In genomic region chr2:144638719-144639118, GRCm38 (mm10) we compare ENCODE assay signal across 10 mouse cellular contexts. TPM values are rescaled to one million over a fixed set of nuclear protein-coding genes. Genes with fewer than 3 reads are reported as not detected.
A peak's percentile ranks its signal among the peaks of the same experiment; 100 is the strongest.
DNase-seq lines count a peak whose midpoint lies in the region; ATAC-seq lines count a peak whose summit lies in the region.
"Had no signal": no experiment of that assay in that cellular context is flagged by ENCODE, and none has a peak within 500 bp of the region (broad histone marks: within the 10 kb centered on the region; RNA-seq: fewer than 3 reads in every experiment).

No protein-coding gene starts in this region.

- ATAC-seq in hindbrain, embryonic 14.5 days (ENCODE audit: low FRiP score): no peak
- ATAC-seq in hindbrain, embryonic 12.5 days (ENCODE audit: low FRiP score): no peak
- no peak for ATAC-seq in intestine, embryonic 15.5 days

- H3K27me3 ChIP-seq in hindbrain, embryonic 14.5 days (ENCODE audit: control insufficient read depth, insufficient read depth, low read length): no peaks in the 10 kb centered on the region
- H3K27me3 ChIP-seq in hindbrain, embryonic 12.5 days: no peaks in the 10 kb centered on the region
- H3K27me3 ChIP-seq in intestine, embryonic 15.5 days (replicated peaks): no peaks in the 10 kb centered on the region
- H3K27me3 ChIP-seq: heart, embryonic 15.5 days; limb, embryonic 13.5 days had no signal

- peak; percentile 61 to 87 for DNase-seq in adrenal gland, adult (ENCODE audit: inconsistent age in 2 of 2, low spot score in 1 of 2)
- no peak for DNase-seq in adrenal gland, postnatal 4 days (ENCODE audit: low spot score in 2 of 2)
- DNase-seq in hindbrain, embryonic 14.5 days (ENCODE audit: low spot score): peak; percentile 37
- peak; percentile 28 for DNase-seq in urinary bladder, postnatal 25 days (ENCODE audit: low spot score)
- no peak for DNase-seq in urinary bladder, adult 18-20 months (ENCODE audit: low spot score in 2 of 2)
- no peak for DNase-seq in spleen, postnatal 36 days (ENCODE audit: low spot score in 2 of 2)

- no peak overlapping the region for H3K27ac ChIP-seq in hindbrain, embryonic 14.5 days
- no peak overlapping the region for H3K27ac ChIP-seq in hindbrain, embryonic 12.5 days
- H3K27ac ChIP-seq in intestine, embryonic 15.5 days: no peak overlapping the region
- H3K27ac ChIP-seq: heart, embryonic 15.5 days; limb, embryonic 13.5 days had no signal

- H3K36me3 ChIP-seq in hindbrain, embryonic 14.5 days (replicated peaks; ENCODE audit: control insufficient read depth, insufficient read depth): no peaks in the 10 kb centered on the region
- no peaks in the 10 kb centered on the region for H3K36me3 ChIP-seq in hindbrain, embryonic 12.5 days
- no peaks in the 10 kb centered on the region for H3K36me3 ChIP-seq in intestine, embryonic 15.5 days
- H3K36me3 ChIP-seq: heart, embryonic 15.5 days; limb, embryonic 13.5 days had no signal

- H3K4me1 ChIP-seq in hindbrain, embryonic 14.5 days (replicated peaks; ENCODE audit: control insufficient read depth, insufficient read depth, low read length): 0 out of 2 replicates have a peak, but pooled peaks cover 5% of the 10 kb centered on the region
- peaks cover 5% of the 10 kb centered on the region; the same call in 1 of the 2 replicates for H3K4me1 ChIP-seq in hindbrain, embryonic 12.5 days
- H3K4me1 ChIP-seq in intestine, embryonic 15.5 days (replicated peaks): peaks cover 11% of the 10 kb centered on the region; the same call in 1 of the 2 replicates

- H3K9ac ChIP-seq in hindbrain, embryonic 14.5 days: no peak overlapping the region
- no peak overlapping the region for H3K9ac ChIP-seq in hindbrain, embryonic 12.5 days
- no peak overlapping the region for H3K9ac ChIP-seq in intestine, embryonic 15.5 days
- H3K9ac ChIP-seq: heart, embryonic 15.5 days; limb, embryonic 13.5 days had no signal

- no peak overlapping the region for H3K4me2 ChIP-seq in hindbrain, embryonic 14.5 days (replicated peaks)
- H3K4me2 ChIP-seq in hindbrain, embryonic 12.5 days (replicated peaks): no peak overlapping the region
- no peak overlapping the region for H3K4me2 ChIP-seq in intestine, embryonic 15.5 days (replicated peaks)
- H3K4me2 ChIP-seq: heart, embryonic 15.5 days; limb, embryonic 13.5 days had no signal

- no peak overlapping the region for H3K4me3 ChIP-seq in hindbrain, embryonic 14.5 days (replicated peaks; ENCODE audit: low read length)
- no peak overlapping the region for H3K4me3 ChIP-seq in hindbrain, embryonic 12.5 days
- H3K4me3 ChIP-seq in intestine, embryonic 15.5 days (replicated peaks): no peak overlapping the region
- H3K4me3 ChIP-seq: heart, embryonic 15.5 days; limb, embryonic 13.5 days had no signal

- H3K9me3 ChIP-seq in hindbrain, embryonic 14.5 days (ENCODE audit: control insufficient read depth, low read length): no peaks in the 10 kb centered on the region
- no peaks in the 10 kb centered on the region for H3K9me3 ChIP-seq in hindbrain, embryonic 12.5 days (replicated peaks)
- no peaks in the 10 kb centered on the region for H3K9me3 ChIP-seq in intestine, embryonic 15.5 days
- H3K9me3 ChIP-seq: heart, embryonic 15.5 days; limb, embryonic 13.5 days had no signal

- WGBS in hindbrain, embryonic 14.5 days: 69% methylated on average over 4 of the region's 4 CpGs
- WGBS in hindbrain, embryonic 12.5 days: 73% methylated on average over 4 of the region's 4 CpGs
- WGBS in intestine, embryonic 15.5 days: 47% methylated on average over 4 of the region's 4 CpGs

RNA-seq across cellular contexts. Expression of gene Dtd1, which starts 39.0 kb away (rescaled TPM):
- 10 to 100 TPM; 25.5 to 26.9 TPM for total RNA-seq in adrenal gland, postnatal 4 days (2021)
- polyA plus RNA-seq in hindbrain, embryonic 14.5 days (2014; fragmentation: Nextera tagmentation; extraction: Ambion mirVana): 120 and 128 TPM in 2 replicates
- polyA plus RNA-seq in hindbrain, embryonic 12.5 days (2016; fragmentation: Nextera tagmentation; extraction: Ambion mirVana): 39.7 and 43.3 TPM in 2 replicates
- 51.0 and 51.3 TPM in 2 replicates for polyA plus RNA-seq in intestine, embryonic 15.5 days (2015; fragmentation: Nextera tagmentation; extraction: Ambion mirVana)

RNA-seq across cellular contexts. Expression of gene Smim26, which starts 44.9 kb away (rescaled TPM):
- total RNA-seq in adrenal gland, postnatal 4 days (2021): 10 to 100 TPM; 37.4 to 38.3 TPM
- 57.4 and 77.1 TPM in 2 replicates for polyA plus RNA-seq in hindbrain, embryonic 14.5 days (2014; fragmentation: Nextera tagmentation; extraction: Ambion mirVana)
- 45.1 and 46.2 TPM in 2 replicates for polyA plus RNA-seq in hindbrain, embryonic 12.5 days (2016; fragmentation: Nextera tagmentation; extraction: Ambion mirVana)
- 40.0 and 51.6 TPM in 2 replicates for polyA plus RNA-seq in intestine, embryonic 15.5 days (2015; fragmentation: Nextera tagmentation; extraction: Ambion mirVana)

Comparison
In these comparisons a context has a peak if more than half of its experiments do, and no peak if none do; other contexts are left out.
1. DNase-seq: peak in adrenal gland, adult (2 of 2), hindbrain, embryonic 14.5 days (single experiment) and urinary bladder, postnatal 25 days (single experiment); none in adrenal gland, postnatal 4 days (0 of 2), urinary bladder, adult 18-20 months (0 of 2) and spleen, postnatal 36 days (0 of 2).